Mouse (Mus musculus) lung, embryonic 14.5 days (tissue): ENCODE measurements around the gene Tcte2. TPM values are rescaled to one million over a fixed set of nuclear protein-coding genes. Genes with fewer than 3 reads are reported as not detected.
A peak's percentile ranks its signal among the peaks of the same experiment; 100 is the strongest.
"Not testable (repeated sequence)": the region's sequence is repeated elsewhere in the genome, so short reads cannot be mapped to it uniquely, and the experiment has no call there.

Source experiments
- ATAC-seq: fragments of 200-750 bp; cut with Nextera tagmentation; 2 replicates; pipeline ENCODE4 v1.8.0; 2017; ENCODE audit warnings: mild to moderate bottlenecking, moderate TSS enrichment, moderate library complexity; ENCODE audit not compliant: insufficient read depth
- DNase-seq: peaks from one replicate; pipeline ENCODE4 v3.0.0-alpha.2; 2015
- H3K27ac ChIP-seq: fragments of 300-500 bp; sonication (generic); 2 replicates; pipeline ENCODE4 v1.5.1; 2014; ENCODE audit warnings: low read depth, mild to moderate bottlenecking, moderate library complexity
- H3K27me3 ChIP-seq: fragments of 300-500 bp; sonication (generic); 2 replicates; pipeline ENCODE4 v1.6.1; 2014; ENCODE audit warnings: low read length, control low read depth; ENCODE audit not compliant: insufficient read depth
- H3K36me3 ChIP-seq: fragments of 300-500 bp; sonication (generic); 2 replicates; pipeline ENCODE4 v1.6.1; 2014; ENCODE audit warnings: control low read depth; ENCODE audit not compliant: insufficient read depth
- H3K4me1 ChIP-seq: fragments of 300-500 bp; sonication (generic); 2 replicates; pipeline ENCODE4 v1.6.1; 2014; ENCODE audit warnings: antibody characterized with exemption, control low read depth; ENCODE audit not compliant: insufficient read depth
- H3K4me2 ChIP-seq: fragments of 300-500 bp; sonication (generic); 2 replicates; pipeline ENCODE4 v1.6.1; 2014; ENCODE audit warnings: mild to moderate bottlenecking
- H3K4me3 ChIP-seq: fragments of 300-500 bp; sonication (generic); 2 replicates; pipeline ENCODE4 v1.5.1; 2014; ENCODE audit warnings: low read depth, low read length
- H3K9ac ChIP-seq: fragments of 300-500 bp; sonication (generic); 2 replicates; pipeline ENCODE4 v1.6.1; 2014
- H3K9me3 ChIP-seq: fragments of 300-500 bp; sonication (generic); 2 replicates; pipeline ENCODE4 v1.6.1; 2016; ENCODE audit warnings: low read depth, low read length, control low read depth
- CTCF ChIP-seq: IDR thresholded peaks from 2 replicates; pipeline ENCODE4 v1.5.1; 2016; ENCODE audit warnings: antibody characterized with exemption, low read depth
- WGBS: fragments of 180-500 bp; shearing (Covaris S2); extraction: QIAGEN DNeasy Blood & Tissue Kit; methylation state at CpG from one replicate; pipeline ENCODE4 v1.1.7; 2014; 5-methylcytosine and 5-hydroxymethylcytosine counted together
- polyA plus RNA-seq: library from polyadenylated mRNA; unstranded; fragments of >200 nt; fragmentation: Nextera tagmentation; extraction: Ambion mirVana; gene quantifications from 2 replicates; pipeline ENCODE4 v1.2.1, GENCODE M21; 2014

Tcte2 gene
- 5.1 and 5.8 TPM in 2 replicates for polyA plus RNA-seq

DNA sequence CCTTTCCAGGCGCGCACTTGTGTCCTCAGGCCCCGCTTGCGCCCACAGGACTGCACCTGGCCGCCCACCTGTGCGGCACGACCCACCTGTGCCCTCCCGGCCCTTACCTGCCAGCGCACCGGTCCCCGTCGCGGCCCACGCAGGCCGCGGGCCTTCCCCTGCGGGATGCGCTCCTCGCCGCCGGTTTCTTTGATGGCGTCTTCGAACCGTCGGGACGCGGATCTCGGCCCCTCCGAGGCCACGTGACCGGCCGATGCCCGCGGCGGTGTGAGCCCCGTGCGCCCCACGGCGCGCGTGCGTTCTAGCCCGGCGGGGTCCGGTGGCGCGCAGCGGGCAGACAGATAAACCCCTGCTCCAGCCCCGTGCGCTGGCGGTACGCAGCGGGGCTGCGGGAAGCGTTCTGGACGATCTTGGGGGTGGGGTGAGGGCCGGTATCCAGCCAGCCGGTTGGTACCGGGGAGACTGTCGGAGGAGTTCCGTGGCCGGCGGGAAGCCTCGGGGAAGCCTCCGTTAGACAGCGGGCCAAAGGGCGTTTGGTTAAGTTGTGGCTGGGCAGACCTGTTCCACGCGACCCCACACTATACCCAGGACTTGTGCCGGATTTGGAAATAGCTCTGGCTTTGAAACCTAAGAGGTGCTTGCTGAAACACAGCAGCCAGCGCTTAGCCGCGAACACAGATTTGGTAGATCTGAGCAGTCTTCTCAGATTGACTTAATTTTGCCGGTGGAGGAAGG lies at the start of gene Tcte2:
Gene Tcte2, minus strand, starts transcription at position 647 of the 735 bp plus-strand sequence.
- TF ChIP-seq CTCF, result no peak
- ATAC-seq, result peak; percentile 29
- peak within 1 kb of the TSS; percentile 92 for H3K27ac ChIP-seq
- H3K4me3 ChIP-seq, result peak within 1 kb of the TSS; percentile 91
- DNase-seq, result peak; percentile 62
- H3K4me1 ChIP-seq, result peaks cover 4% of the 10 kb centered on the region; the same call in 1 of the 2 replicates
- peak within 1 kb of the TSS; percentile 97 for H3K4me2 ChIP-seq
- H3K9ac ChIP-seq, result peak within 1 kb of the TSS; percentile 86
- under 1% methylated on average over 74 of the region's 74 CpGs for WGBS
- H3K27me3 ChIP-seq, result no peaks in the 10 kb centered on the region
- no peaks in the 10 kb centered on the region for H3K36me3 ChIP-seq
- no peaks in the 10 kb centered on the region for H3K9me3 ChIP-seq

DNA sequence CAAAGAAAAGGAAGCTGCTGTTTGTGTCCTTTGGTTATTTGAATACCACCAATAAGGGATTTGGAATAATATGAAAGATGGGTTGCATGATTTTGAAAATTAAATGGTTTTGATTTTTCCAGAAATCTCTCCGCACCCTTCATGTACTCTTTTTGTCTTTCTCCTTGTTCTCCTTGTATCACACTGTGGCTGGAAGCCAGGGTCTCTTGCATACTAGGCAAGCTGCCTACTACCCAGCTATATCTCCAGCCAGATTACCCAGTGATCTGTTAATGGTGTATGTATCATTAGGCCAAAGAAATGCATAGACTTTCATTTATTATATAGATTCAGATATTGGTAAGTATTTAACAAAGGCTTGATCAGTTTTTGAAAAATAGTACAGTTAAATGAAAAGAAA lies 44.4 kb upstream of the Tcte2 start:
- TF ChIP-seq CTCF, result no peak
- Histone ChIP-seq H3K4me1 (no peaks in the 10 kb centered on the region), H3K4me2 (no peak overlapping the region), H3K9me3 (no peaks in the 10 kb centered on the region), H3K27me3 (no peaks in the 10 kb centered on the region), H3K4me3 (no peak overlapping the region), H3K36me3 (peaks cover 38% of the 10 kb centered on the region), H3K27ac (no peak overlapping the region), H3K9ac (no peak overlapping the region)
- DNase-seq, result no peak
- 93% methylated on average over 1 of the region's 1 CpGs for WGBS
- no peak for ATAC-seq

DNA sequence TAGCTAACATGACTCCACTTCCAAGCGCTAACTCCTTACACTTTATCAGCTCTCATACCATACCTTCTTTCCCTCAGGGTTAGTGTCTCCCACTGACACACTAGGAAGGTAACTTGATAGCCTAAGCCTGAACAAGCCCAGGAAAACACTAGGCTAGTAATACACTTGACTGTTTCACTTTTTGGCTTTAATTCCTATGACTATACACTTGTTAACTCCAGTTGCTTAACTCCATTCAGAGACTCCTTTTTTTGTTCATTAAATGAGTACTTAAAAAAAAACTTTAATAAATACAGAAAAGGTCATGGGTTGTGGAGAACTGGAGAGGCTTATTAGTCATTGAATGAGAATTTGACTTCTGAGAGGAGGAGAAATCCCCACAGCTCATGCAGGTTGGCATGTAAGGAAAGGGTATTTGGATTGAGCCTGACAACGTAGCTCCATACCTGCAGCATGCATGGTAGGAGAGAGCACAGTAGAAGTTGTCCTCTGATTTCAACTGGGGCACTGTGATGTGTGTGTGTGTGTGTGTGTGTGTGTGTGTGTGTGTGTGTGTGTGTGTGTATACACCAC lies 41.3 kb upstream of the Tcte2 start:
- H3K36me3 ChIP-seq, result peaks cover 18% of the 10 kb centered on the region
- H3K4me3 ChIP-seq, result no peak overlapping the region
- H3K4me2 ChIP-seq, result no peak overlapping the region
- no peak for DNase-seq
- H3K27me3 ChIP-seq, result no peaks in the 10 kb centered on the region
- ATAC-seq, result no peak
- H3K4me1 ChIP-seq, result no peaks in the 10 kb centered on the region
- TF ChIP-seq CTCF, result no peak
- no peaks in the 10 kb centered on the region for H3K9me3 ChIP-seq
- no peak overlapping the region for H3K9ac ChIP-seq
- no peak overlapping the region for H3K27ac ChIP-seq
- 66% methylated on average over 2 of the region's 2 CpGs for WGBS

DNA sequence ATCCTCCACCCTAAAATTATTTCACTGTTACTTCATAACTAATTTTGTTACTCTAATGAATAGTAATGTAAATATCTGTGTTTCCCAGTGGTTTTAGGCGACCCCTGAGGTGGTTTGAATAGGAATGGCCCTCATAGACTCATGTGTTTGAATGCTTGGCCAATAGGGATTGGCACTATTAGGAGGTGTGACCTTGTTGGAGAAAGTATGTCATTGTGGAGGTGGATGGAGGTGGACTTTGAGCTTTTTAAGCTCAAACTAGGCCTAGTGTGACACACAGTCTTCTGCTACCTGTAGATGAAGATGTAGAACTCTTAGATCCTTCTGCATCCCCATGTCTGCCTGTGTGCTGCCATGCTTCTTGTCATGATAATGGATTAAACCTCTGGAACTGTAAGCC lies 36.1 kb upstream of the Tcte2 start:
- TF ChIP-seq CTCF, result no peak
- no peak overlapping the region for H3K27ac ChIP-seq
- H3K4me2 ChIP-seq, result no peak overlapping the region
- H3K9ac ChIP-seq, result no peak overlapping the region
- no peaks in the 10 kb centered on the region for H3K36me3 ChIP-seq
- no peaks in the 10 kb centered on the region for H3K4me1 ChIP-seq
- H3K9me3 ChIP-seq, result no peaks in the 10 kb centered on the region
- ATAC-seq, result no peak
- no peaks in the 10 kb centered on the region for H3K27me3 ChIP-seq
- H3K4me3 ChIP-seq, result no peak overlapping the region
- WGBS, result 69% methylated on average over 1 of the region's 1 CpGs
- DNase-seq, result no peak

DNA sequence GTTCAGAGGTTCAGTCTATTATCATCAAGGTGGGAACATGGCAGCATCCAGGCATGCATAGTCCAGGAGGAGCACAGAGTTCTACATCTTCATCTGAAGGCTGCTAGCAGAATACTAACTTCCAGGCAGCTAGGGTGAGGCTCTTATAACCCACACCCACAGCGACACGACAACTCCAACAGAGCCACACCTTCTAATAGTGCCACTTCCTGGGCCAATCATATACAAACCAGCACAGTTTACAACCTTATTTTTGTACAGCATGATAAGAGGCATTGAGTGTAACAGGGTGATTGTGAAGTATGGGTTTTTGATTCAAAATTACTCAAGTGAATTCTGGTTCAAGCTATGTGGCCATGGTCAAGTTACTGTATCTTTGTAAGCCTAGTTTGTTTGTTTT lies 28.4 kb upstream of the Tcte2 start:
- not testable (repeated sequence) for H3K4me2 ChIP-seq, H3K36me3 ChIP-seq, H3K27me3 ChIP-seq, H3K9ac ChIP-seq, H3K4me3 ChIP-seq, H3K4me1 ChIP-seq, DNase-seq, H3K27ac ChIP-seq, H3K9me3 ChIP-seq, ATAC-seq
- 76% methylated on average over 2 of the region's 2 CpGs for WGBS

DNA sequence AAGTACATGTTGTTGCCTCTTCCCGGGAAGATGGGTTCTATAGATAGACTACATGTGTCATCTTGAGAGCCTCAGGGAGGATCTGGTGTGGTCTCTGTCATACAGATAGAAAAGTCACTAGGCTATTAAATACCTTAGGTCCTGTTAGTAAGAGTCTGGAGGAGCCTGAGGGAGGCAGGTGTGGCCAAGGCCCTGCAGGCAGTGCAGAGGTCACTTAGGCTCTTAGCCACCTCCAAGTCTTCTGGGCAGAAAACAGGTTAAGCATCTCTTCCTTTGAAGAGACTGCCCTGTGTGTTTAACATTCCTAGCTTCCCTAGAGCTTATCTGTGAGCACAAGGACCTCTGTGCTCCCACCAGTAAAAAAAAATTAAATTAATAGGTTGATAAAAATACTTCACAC lies 21.8 kb upstream of the Tcte2 start:
- 44% methylated on average over 1 of the region's 1 CpGs for WGBS
- Histone ChIP-seq H3K4me2 (no peak overlapping the region), H3K9me3 (no peaks in the 10 kb centered on the region), H3K27ac (no peak overlapping the region), H3K4me3 (no peak overlapping the region), H3K27me3 (no peaks in the 10 kb centered on the region), H3K4me1 (no peaks in the 10 kb centered on the region), H3K36me3 (no peaks in the 10 kb centered on the region), H3K9ac (no peak overlapping the region)
- TF ChIP-seq CTCF, result no peak
- no peak for DNase-seq
- no peak for ATAC-seq

DNA sequence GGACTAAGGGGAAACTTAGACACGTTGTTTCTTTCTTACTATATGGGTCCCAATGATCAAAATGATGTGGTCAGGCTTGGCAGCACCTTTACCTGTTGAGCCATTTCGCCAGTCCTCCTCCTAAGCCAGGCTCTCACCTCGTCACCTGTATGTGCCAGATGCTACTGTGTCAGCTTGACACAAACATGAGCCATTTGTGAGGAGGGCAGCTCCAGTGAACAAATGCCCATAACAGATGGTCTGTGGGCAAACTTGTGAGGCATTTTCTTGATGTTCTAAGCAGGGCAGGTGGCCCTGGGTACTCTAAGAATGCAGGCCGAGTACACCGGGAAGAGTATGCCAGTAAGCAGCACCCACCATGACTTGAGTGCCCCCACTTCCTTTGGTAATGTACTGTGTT lies 20.3 kb upstream of the Tcte2 start:
- Histone ChIP-seq H3K27ac (no peak overlapping the region), H3K4me1 (no peaks in the 10 kb centered on the region), H3K9me3 (no peaks in the 10 kb centered on the region), H3K36me3 (no peaks in the 10 kb centered on the region), H3K4me3 (no peak overlapping the region), H3K4me2 (no peak overlapping the region), H3K27me3 (no peaks in the 10 kb centered on the region), H3K9ac (no peak overlapping the region)
- ATAC-seq (no peak), DNase-seq (no peak)
- 84% methylated on average over 5 of the region's 5 CpGs for WGBS
- TF ChIP-seq CTCF, result no peak
